Mouse (Mus musculus): ENCODE data around the gene Ctsll3.

The Ctsll3 gene

GRCm38 (mm10) chr13:60802749-60803148 lies at the start of gene Ctsll3:
Ctsll3 (minus strand) TSS chr13:60802849.
- DNase-seq (ENCODE audit: low spot score), result no peak

GRCm38 (mm10) chr13:60848241-60849120 lies 45.8 kb upstream of the Ctsll3 start:
- DNase-seq (ENCODE audit: low spot score), result no peak

GRCm38 (mm10) chr13:60843153-60843552 lies 40.5 kb upstream of the Ctsll3 start:
- DNase-seq (ENCODE audit: low spot score), result no peak

- no peak for DNase-seq (ENCODE audit: low spot score)
Measured at GRCm38 (mm10) chr13:60842703-60843102, 40.1 kb upstream of the Ctsll3 start.

GRCm38 (mm10) chr13:60839353-60839902 lies 36.8 kb upstream of the Ctsll3 start:
- no peak for DNase-seq (ENCODE audit: low spot score)

GRCm38 (mm10) chr13:60826052-60826451 lies 23.4 kb upstream of the Ctsll3 start:
- no peak for DNase-seq (ENCODE audit: low spot score)

- DNase-seq (ENCODE audit: low spot score), result no peak
Measured at GRCm38 (mm10) chr13:60820486-60821175, 18.0 kb upstream of the Ctsll3 start.

- no peak for DNase-seq (ENCODE audit: low spot score)
Measured at GRCm38 (mm10) chr13:60819469-60819868, 16.8 kb upstream of the Ctsll3 start.

- DNase-seq (ENCODE audit: low spot score), result no peak
Measured at GRCm38 (mm10) chr13:60813722-60814121, 11.1 kb upstream of the Ctsll3 start.

- no peak for DNase-seq (ENCODE audit: low spot score)
Measured at GRCm38 (mm10) chr13:60812768-60813167, 10.1 kb upstream of the Ctsll3 start.

- DNase-seq (ENCODE audit: low spot score), result no peak
Measured at GRCm38 (mm10) chr13:60809690-60810089, 7.0 kb upstream of the Ctsll3 start.

GRCm38 (mm10) chr13:60789466-60789865 lies 13.2 kb downstream of the Ctsll3 start:
- no peak for DNase-seq (ENCODE audit: low spot score)

GRCm38 (mm10) chr13:60786264-60786663 lies 16.4 kb downstream of the Ctsll3 start, which contains the start of gene BC051665:
BC051665 (minus strand) TSS chr13:60786364.
- no peak for DNase-seq (ENCODE audit: low spot score)

- no peak for DNase-seq (ENCODE audit: low spot score)
Measured at GRCm38 (mm10) chr13:60783301-60783700, 19.3 kb downstream of the Ctsll3 start.

- DNase-seq (ENCODE audit: low spot score), result no peak
Measured at GRCm38 (mm10) chr13:60780534-60780933, 22.1 kb downstream of the Ctsll3 start.

- DNase-seq (ENCODE audit: low spot score), result no peak
Measured at GRCm38 (mm10) chr13:60761161-60761560, 41.5 kb downstream of the Ctsll3 start.

- DNase-seq (ENCODE audit: low spot score), result no peak
Measured at GRCm38 (mm10) chr13:60760392-60760791, 42.3 kb downstream of the Ctsll3 start.

GRCm38 (mm10) chr13:60759136-60759535 lies 43.5 kb downstream of the Ctsll3 start:
- DNase-seq (ENCODE audit: low spot score), result no peak

- no peak for DNase-seq (ENCODE audit: low spot score)
Measured at GRCm38 (mm10) chr13:60757292-60757691, 45.4 kb downstream of the Ctsll3 start.

GRCm38 (mm10) chr13:60755251-60755650 lies 47.4 kb downstream of the Ctsll3 start:
- no peak for DNase-seq (ENCODE audit: low spot score)

- DNase-seq (ENCODE audit: low spot score), result no peak
Measured at GRCm38 (mm10) chr13:60753216-60753615, 49.4 kb downstream of the Ctsll3 start.

- DNase-seq (ENCODE audit: low spot score), result no peak
Measured at GRCm38 (mm10) chr13:60750930-60751329, 51.7 kb downstream of the Ctsll3 start.

GRCm38 (mm10) chr13:60748556-60748955 lies 54.1 kb downstream of the Ctsll3 start:
- DNase-seq (ENCODE audit: low spot score), result no peak

Data from layer of hippocampus, adult 9-10 months (tissue).